Mouse (Mus musculus): ENCODE data around the gene Aig1. TPM values are rescaled to one million over a fixed set of nuclear protein-coding genes. Genes with fewer than 3 reads are reported as not detected.
A peak's percentile ranks its signal among the peaks of the same experiment; 100 is the strongest.
"Not testable (repeated sequence)": the region's sequence is repeated elsewhere in the genome, so short reads cannot be mapped to it uniquely, and the experiment has no call there.

The Aig1 gene
- 97.1 and 107 TPM in 2 replicates for polyA plus RNA-seq (2015; fragmentation: Nextera tagmentation; extraction: Ambion mirVana)

- Histone ChIP-seq H3K4me1 (ENCODE audit: control insufficient read depth, insufficient read depth, low read length) (peaks cover 6% of the 10 kb centered on the region; the same call in 1 of the 2 replicates), H3K9me3 (ENCODE audit: control insufficient read depth, low read length) (no peaks in the 10 kb centered on the region), H3K9ac (ENCODE audit: low read depth, low read length) (peak within 1 kb of the TSS; percentile 69), H3K27ac (ENCODE audit: low read length) (peak within 1 kb of the TSS; percentile 85), H3K36me3 (ENCODE audit: control insufficient read depth, insufficient read depth, low read length) (no peaks in the 10 kb centered on the region), H3K4me3 (ENCODE audit: low read length) (peak within 1 kb of the TSS; percentile 76), H3K27me3 (replicated peaks; ENCODE audit: control insufficient read depth, insufficient read depth, low read length) (no peaks in the 10 kb centered on the region), H3K4me2 (ENCODE audit: low read depth, low read length) (peak within 1 kb of the TSS; percentile 79)
- ATAC-seq: peak; percentile 90
- WGBS: 1% methylated on average over 75 of the region's 77 CpGs
Measured at GRCm38 (mm10) chr10:13868371-13869321, at the start of gene Aig1. TSS of gene Aig1 (minus strand) at chr10:13868980.

- Histone ChIP-seq H3K4me2 (ENCODE audit: low read depth, low read length) (no peak overlapping the region), H3K36me3 (ENCODE audit: control insufficient read depth, insufficient read depth, low read length) (no peaks in the 10 kb centered on the region), H3K27me3 (replicated peaks; ENCODE audit: control insufficient read depth, insufficient read depth, low read length) (no peaks in the 10 kb centered on the region), H3K4me1 (ENCODE audit: control insufficient read depth, insufficient read depth, low read length) (no peaks in the 10 kb centered on the region), H3K9me3 (ENCODE audit: control insufficient read depth, low read length) (no peaks in the 10 kb centered on the region), H3K27ac (ENCODE audit: low read length) (no peak overlapping the region), H3K4me3 (ENCODE audit: low read length) (no peak overlapping the region), H3K9ac (ENCODE audit: low read depth, low read length) (no peak overlapping the region)
- WGBS: 41% methylated on average over 12 of the region's 12 CpGs
- ATAC-seq: peak; percentile 70
Measured at GRCm38 (mm10) chr10:13916645-13917342, 48.0 kb upstream of the Aig1 start.

GRCm38 (mm10) chr10:13915211-13915610, 46.4 kb upstream of the Aig1 start:
- no peak for ATAC-seq
- no peak overlapping the region for H3K4me3 ChIP-seq (ENCODE audit: low read length)
- no peaks in the 10 kb centered on the region for H3K27me3 ChIP-seq (replicated peaks; ENCODE audit: control insufficient read depth, insufficient read depth, low read length)
- no peaks in the 10 kb centered on the region for H3K4me1 ChIP-seq (ENCODE audit: control insufficient read depth, insufficient read depth, low read length)
- no peak overlapping the region for H3K27ac ChIP-seq (ENCODE audit: low read length)
- no peaks in the 10 kb centered on the region for H3K36me3 ChIP-seq (ENCODE audit: control insufficient read depth, insufficient read depth, low read length)
- no peak overlapping the region for H3K4me2 ChIP-seq (ENCODE audit: low read depth, low read length)
- no peak overlapping the region for H3K9ac ChIP-seq (ENCODE audit: low read depth, low read length)
- WGBS: 59% methylated on average over 3 of the region's 3 CpGs
- H3K9me3 ChIP-seq (ENCODE audit: control insufficient read depth, low read length): no peaks in the 10 kb centered on the region

- no peaks in the 10 kb centered on the region for H3K9me3 ChIP-seq (ENCODE audit: control insufficient read depth, low read length)
- no peak for ATAC-seq
Measured at GRCm38 (mm10) chr10:13913689-13914088, 44.9 kb upstream of the Aig1 start.

GRCm38 (mm10) chr10:13906261-13906741, 37.5 kb upstream of the Aig1 start:
- no peak for ATAC-seq
- Histone ChIP-seq H3K4me3 (ENCODE audit: low read length) (no peak overlapping the region), H3K4me1 (ENCODE audit: control insufficient read depth, insufficient read depth, low read length) (no peaks in the 10 kb centered on the region), H3K27me3 (replicated peaks; ENCODE audit: control insufficient read depth, insufficient read depth, low read length) (no peaks in the 10 kb centered on the region), H3K36me3 (ENCODE audit: control insufficient read depth, insufficient read depth, low read length) (no peaks in the 10 kb centered on the region), H3K27ac (ENCODE audit: low read length) (no peak overlapping the region), H3K9me3 (ENCODE audit: control insufficient read depth, low read length) (no peaks in the 10 kb centered on the region), H3K4me2 (ENCODE audit: low read depth, low read length) (peak overlapping the region; percentile 9; the same call in 1 of the 2 replicates), H3K9ac (ENCODE audit: low read depth, low read length) (no peak overlapping the region)
- 49% methylated on average over 8 of the region's 8 CpGs for WGBS

More at GRCm38 (mm10) chr10:13913689-13914088, 44.9 kb upstream of the Aig1 start:
- H3K27me3 ChIP-seq (replicated peaks; ENCODE audit: control insufficient read depth, insufficient read depth, low read length): no peaks in the 10 kb centered on the region
- no peak overlapping the region for H3K27ac ChIP-seq (ENCODE audit: low read length)
- no peaks in the 10 kb centered on the region for H3K4me1 ChIP-seq (ENCODE audit: control insufficient read depth, insufficient read depth, low read length)
- H3K4me2 ChIP-seq (ENCODE audit: low read depth, low read length): no peak overlapping the region
- no peaks in the 10 kb centered on the region for H3K36me3 ChIP-seq (ENCODE audit: control insufficient read depth, insufficient read depth, low read length)
- H3K9ac ChIP-seq (ENCODE audit: low read depth, low read length): no peak overlapping the region
- no peak overlapping the region for H3K4me3 ChIP-seq (ENCODE audit: low read length)

- Histone ChIP-seq H3K27ac (ENCODE audit: low read length) (no peak overlapping the region), H3K4me2 (ENCODE audit: low read depth, low read length) (no peak overlapping the region), H3K9me3 (ENCODE audit: control insufficient read depth, low read length) (no peaks in the 10 kb centered on the region), H3K4me1 (ENCODE audit: control insufficient read depth, insufficient read depth, low read length) (no peaks in the 10 kb centered on the region), H3K9ac (ENCODE audit: low read depth, low read length) (no peak overlapping the region), H3K4me3 (ENCODE audit: low read length) (no peak overlapping the region), H3K36me3 (ENCODE audit: control insufficient read depth, insufficient read depth, low read length) (no peaks in the 10 kb centered on the region), H3K27me3 (replicated peaks; ENCODE audit: control insufficient read depth, insufficient read depth, low read length) (no peaks in the 10 kb centered on the region)
- ATAC-seq: no peak
- 90% methylated on average over 9 of the region's 9 CpGs for WGBS
Measured at GRCm38 (mm10) chr10:13905618-13906017, 36.8 kb upstream of the Aig1 start.

- H3K27me3 ChIP-seq (replicated peaks; ENCODE audit: control insufficient read depth, insufficient read depth, low read length); H3K36me3 ChIP-seq (ENCODE audit: control insufficient read depth, insufficient read depth, low read length); H3K4me3 ChIP-seq (ENCODE audit: low read length); H3K9ac ChIP-seq (ENCODE audit: low read depth, low read length); H3K27ac ChIP-seq (ENCODE audit: low read length); H3K4me1 ChIP-seq (ENCODE audit: control insufficient read depth, insufficient read depth, low read length); H3K4me2 ChIP-seq (ENCODE audit: low read depth, low read length); ATAC-seq; H3K9me3 ChIP-seq (ENCODE audit: control insufficient read depth, low read length): not testable (repeated sequence)
- 92% methylated on average over 6 of the region's 7 CpGs for WGBS
Measured at GRCm38 (mm10) chr10:13892762-13893161, 24.0 kb upstream of the Aig1 start.

GRCm38 (mm10) chr10:13882975-13883875, 14.4 kb upstream of the Aig1 start:
- Histone ChIP-seq H3K4me3 (ENCODE audit: low read length) (no peak overlapping the region), H3K27me3 (replicated peaks; ENCODE audit: control insufficient read depth, insufficient read depth, low read length) (no peaks in the 10 kb centered on the region), H3K4me2 (ENCODE audit: low read depth, low read length) (0 out of 2 replicates have a peak overlapping the region, but pooled peaks have one; percentile 18), H3K4me1 (ENCODE audit: control insufficient read depth, insufficient read depth, low read length) (no peaks in the 10 kb centered on the region), H3K9me3 (ENCODE audit: control insufficient read depth, low read length) (no peaks in the 10 kb centered on the region), H3K9ac (ENCODE audit: low read depth, low read length) (no peak overlapping the region), H3K27ac (ENCODE audit: low read length) (peak overlapping the region; percentile 84), H3K36me3 (ENCODE audit: control insufficient read depth, insufficient read depth, low read length) (no peaks in the 10 kb centered on the region)
- ATAC-seq: peak; percentile 97
- WGBS: 56% methylated on average over 10 of the region's 10 CpGs

Measured in intestine, embryonic 16.5 days (tissue).